Mouse (Mus musculus) layer of hippocampus, adult 2 months (tissue): ENCODE measurements around the gene Kdelr3. TPM values are rescaled to one million over a fixed set of nuclear protein-coding genes. Genes with fewer than 3 reads are reported as not detected.

Source experiments
- DNase-seq, 2 experiments: peaks; one replicate each; pipeline ENCODE4 v3.0.0; 2022; ENCODE audit warnings: low spot score in 2 of 2
- H3K27ac ChIP-seq: fragments of 200-600 bp; 2 replicates; pipeline ENCODE4 v1.8.1; 2022
- H3K4me3 ChIP-seq: fragments of 200-600 bp; 2 replicates; pipeline ENCODE4 v1.8.1; 2022; ENCODE audit warnings: mild to moderate bottlenecking
- CTCF ChIP-seq: fragments of 200-600 bp; conservative IDR thresholded peaks from 2 replicates; pipeline ENCODE4 v1.8.1; 2022; ENCODE audit warnings: antibody characterized with exemption, mild to moderate bottlenecking, moderate library complexity
- long read RNA-seq, 2 experiments: library from polyadenylated mRNA; stranded (forward); transcript quantifications; one replicate each; pipeline ENCODE4 v2.0.0; 2021; ENCODE audit warnings: borderline mapping rate in 2 of 2
- total RNA-seq, 2 experiments: library from RNA; stranded (reverse); gene quantifications; 2 replicates each; pipeline ENCODE4 v1.2.3; 2021

Kdelr3 gene
- under 1 TPM in 1 of 2 experiments, not detected in 1; 0.51 TPM for total RNA-seq
- long read RNA-seq, experiment 1 = 0 reads
- long read RNA-seq, experiment 2, partial matches to known transcripts = 0 of 1 reads
- long read RNA-seq, experiment 2, other reads (novel, unspliced or antisense) = 0 of 1 reads

DNA sequence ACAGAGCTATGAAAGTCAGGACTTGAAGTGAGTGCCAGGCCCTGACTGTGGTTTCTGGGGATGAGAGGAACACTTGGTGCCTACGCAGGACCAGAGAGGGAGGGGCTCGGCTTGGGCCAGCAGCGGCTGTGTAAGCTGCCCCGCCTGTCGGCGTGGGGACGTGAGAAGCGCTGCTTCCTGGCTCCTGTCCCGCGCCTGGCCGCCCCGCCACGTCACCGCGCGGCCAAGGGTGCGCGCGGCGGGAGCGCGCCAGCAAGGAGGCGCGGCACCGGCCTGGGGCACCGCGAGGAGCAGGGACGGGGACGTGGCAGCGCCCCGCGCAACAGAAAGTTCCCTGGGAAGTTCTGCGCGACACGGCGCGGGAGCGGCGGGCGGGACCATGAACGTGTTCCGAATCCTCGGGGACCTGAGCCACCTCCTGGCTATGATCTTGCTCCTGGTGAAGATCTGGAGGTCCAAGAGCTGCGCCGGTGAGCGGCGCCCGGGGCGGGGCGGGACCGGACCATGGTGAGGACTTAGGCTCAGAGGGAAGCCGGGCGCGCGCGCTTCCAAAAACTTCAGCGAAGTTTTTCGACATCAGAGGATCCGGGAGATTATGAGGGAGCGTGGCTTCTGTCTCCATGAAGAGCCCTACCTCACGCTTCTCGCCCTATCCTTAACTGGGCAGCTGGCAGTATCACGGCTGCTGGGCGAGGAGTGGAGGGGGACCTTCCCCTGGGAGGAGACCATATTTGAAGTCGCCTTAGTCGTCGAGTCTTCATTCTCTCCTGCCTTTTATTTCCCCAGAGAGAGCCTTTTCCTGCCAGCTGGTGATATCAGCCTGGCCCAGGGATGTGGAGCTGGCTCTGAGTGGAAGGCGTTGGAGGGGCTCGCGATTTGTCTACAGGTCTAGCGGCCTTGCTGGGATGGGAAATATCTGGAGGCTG, at the start of gene Kdelr3:
Kdelr3 (plus strand) TSS at position 241 of the 926 bp plus-strand sequence.
- no peak for DNase-seq
- Histone ChIP-seq H3K27ac (no peak within 1 kb of the TSS), H3K4me3 (peak within 1 kb of the TSS; percentile 57)
- TF ChIP-seq CTCF = no peak

DNA sequence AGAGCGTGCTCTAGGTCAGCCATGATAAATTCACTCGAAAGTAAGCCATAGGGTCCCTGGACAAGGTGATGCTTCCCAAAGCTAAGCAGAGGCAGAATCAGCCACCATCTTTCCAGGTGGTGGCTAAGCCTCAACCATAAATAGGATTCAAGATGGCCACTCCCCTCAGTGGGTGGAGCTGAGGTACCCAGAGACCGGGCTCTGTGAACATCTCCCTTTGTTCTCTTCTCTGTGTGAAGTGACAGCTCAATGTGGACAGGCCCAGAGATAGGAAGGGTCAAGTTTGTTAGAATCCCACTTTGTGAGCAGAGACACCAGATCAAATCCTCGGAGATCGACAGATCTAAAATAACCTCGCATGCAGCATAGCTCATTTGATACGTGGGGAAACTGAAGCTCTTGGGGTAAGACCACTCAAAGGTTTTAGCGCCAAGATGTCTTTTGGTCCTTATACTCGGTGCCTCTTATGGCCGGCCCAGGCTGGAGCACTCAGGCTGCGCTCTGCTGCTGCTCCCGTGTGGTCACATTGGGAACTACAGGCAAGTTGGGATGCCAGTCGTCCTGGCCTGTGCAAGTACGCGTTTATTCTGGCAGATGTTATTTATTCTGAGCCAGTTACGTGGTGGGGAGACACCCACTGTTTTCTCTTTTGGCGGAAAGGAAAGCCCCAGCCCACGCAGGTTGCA, 49.5 kb upstream of the Kdelr3 start:
- no peak overlapping the region for H3K27ac ChIP-seq
- no peak overlapping the region for H3K4me3 ChIP-seq
- DNase-seq = peak; percentile 73 to 93
- peak; percentile 100 for TF ChIP-seq CTCF

DNA sequence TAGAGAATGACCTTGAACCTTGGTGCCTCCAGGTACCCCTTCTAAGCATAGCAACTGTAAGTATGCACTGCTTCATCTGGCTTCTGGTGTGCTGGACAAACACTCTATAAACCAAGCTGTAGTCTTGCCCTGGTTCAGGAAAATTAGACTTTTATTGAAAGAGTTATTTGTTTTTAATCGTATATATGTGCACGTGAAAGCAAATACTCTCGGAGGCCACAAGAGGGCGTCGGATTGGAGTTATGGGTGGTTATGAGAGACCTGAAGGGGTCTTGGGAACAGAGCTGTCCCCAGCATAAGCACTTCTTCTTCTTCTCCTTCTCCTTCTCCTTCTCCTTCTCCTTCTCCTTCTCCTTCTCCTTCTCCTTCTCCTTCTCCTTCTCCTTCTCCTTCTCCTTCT, 46.6 kb upstream of the Kdelr3 start:
- TF ChIP-seq CTCF = no peak
- H3K4me3 ChIP-seq = no peak overlapping the region
- no peak for DNase-seq
- no peak overlapping the region for H3K27ac ChIP-seq

DNA sequence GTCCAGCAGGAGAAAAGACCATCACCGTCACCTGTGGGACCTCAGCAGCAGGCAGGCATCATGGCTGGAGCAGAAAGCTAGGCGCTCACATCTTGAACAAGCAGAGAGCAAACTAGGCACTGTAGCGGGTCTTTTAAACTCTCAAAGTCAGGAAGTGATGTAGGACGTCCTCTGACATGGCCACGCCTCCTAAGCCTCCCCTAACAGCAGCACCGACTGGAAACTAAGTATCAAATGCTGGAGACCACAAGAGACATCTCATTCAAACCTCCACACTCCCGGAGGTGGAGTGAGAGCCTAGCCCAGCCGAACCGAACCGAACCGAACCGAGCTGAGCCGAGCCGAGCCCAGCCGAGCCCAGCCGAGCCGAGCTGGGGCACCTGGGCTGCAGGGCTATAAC, 45.6 kb upstream of the Kdelr3 start:
- no peak for TF ChIP-seq CTCF
- Histone ChIP-seq H3K4me3 (no peak overlapping the region), H3K27ac (no peak overlapping the region)
- no peak for DNase-seq

DNA sequence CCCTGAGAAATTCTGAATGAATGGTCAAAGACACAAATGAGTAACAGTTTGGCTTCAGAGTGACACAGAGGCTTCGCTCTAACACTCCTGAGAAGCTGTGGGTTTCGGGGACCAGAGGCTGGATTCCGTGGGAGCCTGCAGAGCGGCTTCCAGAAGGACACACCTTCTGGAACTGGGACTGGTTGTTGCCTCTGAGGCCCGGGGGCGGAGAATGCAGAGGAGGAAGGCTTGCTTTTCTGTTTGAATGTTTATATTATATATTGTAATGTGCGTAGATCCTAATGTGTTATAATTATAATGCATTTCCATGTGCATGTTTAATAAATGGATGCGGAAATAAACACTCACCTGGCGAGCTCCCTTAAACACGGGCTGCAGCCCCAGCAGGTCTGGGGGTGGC, 45.1 kb upstream of the Kdelr3 start:
- DNase-seq = no peak

DNA sequence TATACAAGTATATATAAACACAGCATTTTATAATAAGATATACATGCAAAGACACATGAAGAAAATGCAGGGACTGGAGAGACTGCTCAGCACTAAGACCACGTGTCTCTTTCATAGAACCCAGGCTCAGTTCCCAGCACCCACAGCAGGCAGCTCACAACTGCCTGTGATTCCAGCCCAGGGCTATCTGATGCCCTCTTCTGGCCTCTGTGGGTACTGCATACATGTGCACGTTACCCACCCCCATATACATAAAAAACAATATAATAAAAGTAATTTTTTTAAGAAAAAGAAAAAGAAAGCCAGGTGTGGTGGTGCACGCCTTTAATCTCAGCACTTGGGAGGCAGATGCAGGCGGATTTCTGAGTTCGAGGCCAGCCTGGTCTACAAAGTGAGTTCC, 43.2 kb upstream of the Kdelr3 start:
- DNase-seq = no peak
- no peak overlapping the region for H3K4me3 ChIP-seq
- H3K27ac ChIP-seq = no peak overlapping the region
- peak; percentile 68 for TF ChIP-seq CTCF

More for the DNA sequence above, 45.1 kb upstream of the Kdelr3 start:
- H3K4me3 ChIP-seq = no peak overlapping the region
- no peak overlapping the region for H3K27ac ChIP-seq
- no peak for TF ChIP-seq CTCF

DNA sequence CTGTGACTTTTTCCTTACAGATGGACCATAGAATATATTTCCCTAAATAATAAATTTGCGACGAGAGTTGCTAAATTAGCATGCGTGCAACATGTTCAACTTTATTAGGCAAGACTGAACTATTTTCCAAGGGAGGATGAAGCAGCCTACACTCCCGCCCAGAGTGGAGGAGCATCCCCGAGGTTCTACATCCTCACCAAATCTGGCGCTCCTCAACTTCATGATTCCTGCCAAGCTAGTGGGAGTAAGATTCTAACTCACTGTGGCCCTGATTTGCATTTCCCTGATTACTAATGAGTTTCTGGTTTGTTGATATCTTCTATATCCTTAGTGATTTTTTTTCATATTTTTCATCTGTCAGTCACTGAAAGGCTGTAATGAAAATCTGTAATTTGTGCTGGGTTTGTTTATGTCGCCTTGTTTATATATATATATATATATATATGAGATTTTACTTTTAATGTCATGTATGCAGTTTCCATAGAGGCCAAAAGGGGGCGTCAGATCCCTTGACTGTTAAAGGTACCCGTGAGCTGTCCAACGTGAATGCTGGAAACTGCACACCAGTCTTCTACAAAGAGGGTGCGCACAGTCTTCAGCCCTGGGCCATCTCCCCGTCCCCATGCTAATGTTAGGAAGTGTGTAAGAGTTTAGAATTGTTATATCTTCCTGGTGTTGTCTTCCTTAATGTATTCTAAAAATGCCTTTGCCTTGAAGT, 42.4 kb upstream of the Kdelr3 start:
- no peak overlapping the region for H3K4me3 ChIP-seq
- DNase-seq = peak in 1 of 2 experiments; percentile 72

DNA sequence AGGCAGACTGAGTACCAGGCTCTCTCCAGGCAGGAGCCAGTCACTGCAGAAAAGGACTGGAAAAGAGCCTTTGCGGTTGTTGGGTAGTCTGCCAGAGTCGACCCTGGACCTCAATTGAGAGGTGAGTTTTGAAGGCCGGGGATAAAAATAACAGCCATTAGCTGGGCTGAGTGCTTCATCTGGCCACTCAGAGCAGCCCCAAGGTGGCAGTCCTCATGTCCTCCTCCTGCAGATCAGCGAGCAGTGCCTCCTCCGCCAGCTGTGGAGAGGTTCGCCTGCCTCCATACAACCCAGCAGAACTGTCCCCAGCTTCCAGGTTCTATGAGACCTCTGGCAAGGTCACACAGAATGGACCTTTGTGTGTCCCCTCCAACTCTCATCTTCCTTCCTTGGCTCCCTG, 39.0 kb upstream of the Kdelr3 start:
- no peak overlapping the region for H3K27ac ChIP-seq
- H3K4me3 ChIP-seq = no peak overlapping the region
- TF ChIP-seq CTCF = no peak
- no peak for DNase-seq

More for the DNA sequence above, 42.4 kb upstream of the Kdelr3 start:
- H3K27ac ChIP-seq = no peak overlapping the region
- peak; percentile 58 for TF ChIP-seq CTCF

DNA sequence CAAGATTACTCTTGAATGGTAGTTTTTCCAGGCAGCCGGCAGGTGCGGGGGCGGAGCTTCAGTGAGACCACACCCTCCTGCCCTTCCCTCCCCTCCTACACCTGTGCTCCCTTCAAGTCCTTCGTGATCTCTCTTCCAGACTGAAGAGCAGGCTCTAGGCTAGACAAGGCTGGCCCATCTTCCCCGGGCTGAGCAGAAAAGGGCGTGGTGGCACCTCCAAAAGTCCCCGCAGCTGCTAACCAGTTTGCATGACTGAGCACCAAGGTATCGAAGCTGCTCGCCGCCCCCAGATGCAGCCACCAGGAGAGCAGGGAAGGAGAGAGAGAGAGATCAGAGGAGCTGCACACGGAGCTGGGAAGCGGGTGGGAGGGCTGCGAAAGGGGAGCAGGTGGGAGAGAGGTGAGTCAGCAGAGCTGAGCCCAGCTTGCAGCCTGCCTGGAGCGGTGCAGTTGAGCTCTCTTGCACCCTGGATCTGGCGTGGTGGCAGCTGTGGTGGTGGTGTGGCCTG, 35.0 kb upstream of the Kdelr3 start:
- TF ChIP-seq CTCF = no peak
- no peak overlapping the region for H3K4me3 ChIP-seq
- no peak overlapping the region; the same call in 1 of the 2 replicates for H3K27ac ChIP-seq
- peak in 1 of 2 experiments; percentile 25 for DNase-seq

DNA sequence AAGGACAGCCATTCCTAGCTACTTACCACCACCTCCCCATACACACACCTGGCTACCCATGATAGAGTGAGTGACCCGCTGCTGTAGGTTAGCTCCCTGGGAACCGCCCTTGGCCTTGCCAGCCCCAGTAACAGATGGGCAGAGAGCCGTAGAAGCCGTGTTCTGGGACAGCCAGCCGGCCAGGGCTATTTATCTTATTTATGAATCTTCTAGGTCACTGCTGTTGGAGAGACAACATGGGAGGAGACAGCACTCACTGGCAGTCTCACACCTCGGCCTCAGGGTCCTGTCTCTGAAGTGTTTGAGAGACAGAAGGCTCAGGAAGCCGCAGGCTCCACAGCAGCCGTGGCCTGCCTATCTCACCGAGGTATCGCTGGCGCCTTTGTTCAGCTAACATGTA, 26.7 kb upstream of the Kdelr3 start:
- no peak overlapping the region for H3K4me3 ChIP-seq
- no peak for TF ChIP-seq CTCF
- DNase-seq = no peak
- peak overlapping the region; percentile 7; the same call in 1 of the 2 replicates for H3K27ac ChIP-seq

DNA sequence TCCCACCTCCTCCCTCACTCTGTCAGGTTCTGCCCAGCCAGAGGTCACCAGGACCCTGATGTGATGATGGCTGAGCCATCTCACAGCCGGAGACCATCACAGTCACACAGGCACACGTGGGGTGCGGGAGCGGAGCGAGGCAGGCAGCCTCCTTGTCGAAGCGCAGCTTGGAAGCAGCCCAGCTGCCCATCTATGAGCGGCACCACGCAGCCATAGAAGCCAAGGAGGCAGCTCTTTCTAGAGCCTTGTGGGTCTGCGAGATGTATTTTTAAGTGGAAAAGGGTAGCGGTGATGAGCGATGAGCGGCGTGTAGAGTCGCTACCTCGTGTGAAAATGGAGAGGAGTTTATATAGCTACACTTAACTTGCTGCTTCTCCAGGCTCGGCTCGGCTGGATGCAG, 22.7 kb upstream of the Kdelr3 start:
- H3K4me3 ChIP-seq = peak overlapping the region; percentile 24; the same call in 1 of the 2 replicates
- peak in 1 of 2 experiments; percentile 48 for DNase-seq
- no peak for TF ChIP-seq CTCF
- peak overlapping the region; percentile 63; the same call in 1 of the 2 replicates for H3K27ac ChIP-seq

DNA sequence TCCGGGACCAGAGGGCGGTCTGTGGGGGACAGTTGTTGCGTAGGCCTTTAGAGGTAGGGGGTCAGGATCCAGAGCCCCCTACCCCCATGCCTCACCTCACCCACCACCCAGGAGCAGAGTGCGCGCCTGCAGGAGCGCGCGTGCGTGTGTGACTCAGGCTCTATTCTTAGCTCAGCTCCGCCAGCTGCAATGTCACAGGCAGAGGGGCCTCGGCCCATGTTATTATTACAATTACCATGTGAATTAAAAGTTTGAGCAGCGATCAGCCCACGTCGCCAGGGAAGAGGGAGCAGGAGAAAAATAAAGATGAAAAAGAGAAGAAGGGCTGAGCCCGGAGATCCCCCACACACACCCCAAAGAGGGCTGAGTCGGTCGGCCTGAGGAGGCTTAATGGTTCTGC, 16.1 kb upstream of the Kdelr3 start:
- peak overlapping the region; percentile 94; the same call in 1 of the 2 replicates for H3K27ac ChIP-seq
- no peak for DNase-seq
- no peak for TF ChIP-seq CTCF

More for the DNA sequence above, 16.1 kb upstream of the Kdelr3 start:
- H3K4me3 ChIP-seq = peak overlapping the region; percentile 23; the same call in 1 of the 2 replicates
